Mouse (Mus musculus) spleen, adult 2 months (tissue): ENCODE results near the gene Ctnnd2. TPM values are rescaled to one million over a fixed set of nuclear protein-coding genes. Genes with fewer than 3 reads are reported as not detected.

Source experiments
- DNase-seq, 2 experiments: peaks; one replicate each; pipeline versions ENCODE4 v3.0.0 to v3.0.0-alpha.2; 2012 to 2021; ENCODE audit warnings: low spot score in 2 of 2, low read depth in 1 of 2
- H3K27ac ChIP-seq: fragments of 200-500 bp; 2 replicates; pipeline ENCODE4 v1.5.1; 2012; ENCODE audit warnings: low read length, inconsistent platforms; ENCODE audit not compliant: insufficient read depth
- H3K27me3 ChIP-seq: fragments of 200-500 bp; 2 replicates; pipeline ENCODE4 v1.6.1; 2012; ENCODE audit warnings: mild to moderate bottlenecking, moderate library complexity, low read length, inconsistent platforms; ENCODE audit not compliant: control insufficient read depth, insufficient read depth
- H3K36me3 ChIP-seq: fragments of 200-500 bp; 2 replicates; pipeline ENCODE4 v1.6.1; 2012; ENCODE audit warnings: mild to moderate bottlenecking, low read length, inconsistent platforms; ENCODE audit not compliant: control insufficient read depth, insufficient read depth
- H3K4me1 ChIP-seq: fragments of 200-500 bp; 2 replicates; pipeline ENCODE4 v1.6.1; 2011; ENCODE audit warnings: inconsistent platforms; ENCODE audit not compliant: control insufficient read depth, insufficient read depth, insufficient read length
- H3K4me3 ChIP-seq: fragments of 200-500 bp; 2 replicates; pipeline ENCODE4 v1.5.1; 2011; ENCODE audit warnings: mild to moderate bottlenecking, inconsistent platforms; ENCODE audit not compliant: insufficient read depth, insufficient read length; ENCODE audit errors: extremely low read depth
- CTCF ChIP-seq: fragments of 200-500 bp; IDR thresholded peaks from 2 replicates; pipeline ENCODE4 v1.5.1; 2011; ENCODE audit warnings: mild to moderate bottlenecking, inconsistent platforms; ENCODE audit not compliant: insufficient read depth, insufficient read length, insufficient replicate concordance; ENCODE audit errors: extremely low read depth
- POLR2A ChIP-seq: fragments of 200-500 bp; IDR thresholded peaks from 2 replicates; pipeline ENCODE4 v1.6.1; 2011; ENCODE audit warnings: low read depth, low read length, inconsistent platforms
- WGBS: fragments of 180-500 bp; shearing (Covaris S2); methylation state at CpG from one replicate; pipeline ENCODE4 v1.1.7; 2018; 5-methylcytosine and 5-hydroxymethylcytosine counted together
- polyA plus RNA-seq: library from polyadenylated mRNA; depleted of rRNA; stranded (reverse); fragments of >200 nt; gene quantifications from 2 replicates; pipeline ENCODE4 v1.2.3, GENCODE M21; 2012

Ctnnd2 gene
- polyA plus RNA-seq, 1 experiment: 1.2 TPM

- no peaks in the 10 kb centered on the region for H3K4me1 ChIP-seq
- no peak overlapping the region for H3K27ac ChIP-seq
- no peak overlapping the region for H3K4me3 ChIP-seq
- WGBS: 84% methylated on average over 15 of the region's 15 CpGs
- DNase-seq: no peak
- no peaks in the 10 kb centered on the region for H3K27me3 ChIP-seq
- no peaks in the 10 kb centered on the region for H3K36me3 ChIP-seq
- no peak for TF ChIP-seq POLR2A
- no peak for TF ChIP-seq CTCF
Measured at GRCm38 (mm10) chr15:30480676-30481075, 308.3 kb downstream of the Ctnnd2 start.

GRCm38 (mm10) chr15:30506476-30506875 lies 334.1 kb downstream of the Ctnnd2 start:
- H3K4me3 ChIP-seq: no peak overlapping the region
- DNase-seq: no peak
- 64% methylated on average over 5 of the region's 5 CpGs for WGBS
- no peaks in the 10 kb centered on the region for H3K4me1 ChIP-seq
- no peak overlapping the region for H3K27ac ChIP-seq
- H3K36me3 ChIP-seq: no peaks in the 10 kb centered on the region
- TF ChIP-seq CTCF: no peak
- TF ChIP-seq POLR2A: no peak
- no peaks in the 10 kb centered on the region for H3K27me3 ChIP-seq

DNA sequence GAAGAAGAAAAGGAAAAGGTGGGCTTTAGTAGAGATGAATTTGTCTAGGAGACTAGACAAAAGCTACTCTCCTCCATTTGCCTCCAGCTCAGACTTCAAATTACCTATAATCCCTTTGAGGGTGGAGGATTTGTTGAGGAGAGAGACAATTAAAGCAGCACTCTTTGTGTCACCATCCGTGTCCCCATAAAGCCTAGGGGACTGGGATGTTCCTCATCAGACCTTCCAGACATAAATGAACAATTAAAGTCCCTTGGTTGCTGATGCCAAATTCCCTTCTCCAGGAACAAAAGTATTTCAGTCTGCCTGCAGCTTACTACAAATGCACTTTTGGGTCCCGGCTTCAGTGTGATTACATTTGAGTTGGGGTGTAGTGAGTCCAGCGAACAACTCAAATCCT lies 340.1 kb downstream of the Ctnnd2 start:
- no peaks in the 10 kb centered on the region for H3K4me1 ChIP-seq
- no peak overlapping the region for H3K4me3 ChIP-seq
- 79% methylated on average over 3 of the region's 3 CpGs for WGBS
- H3K27ac ChIP-seq: no peak overlapping the region
- DNase-seq: no peak
- H3K27me3 ChIP-seq: no peaks in the 10 kb centered on the region
- TF ChIP-seq CTCF: no peak
- no peaks in the 10 kb centered on the region for H3K36me3 ChIP-seq

- Histone ChIP-seq H3K27ac (no peak overlapping the region), H3K36me3 (no peaks in the 10 kb centered on the region), H3K4me1 (no peaks in the 10 kb centered on the region), H3K27me3 (no peaks in the 10 kb centered on the region), H3K4me3 (no peak overlapping the region)
- no peak for DNase-seq
- TF ChIP-seq CTCF (no peak), POLR2A (no peak)
Measured at GRCm38 (mm10) chr15:30513122-30513521, 340.7 kb downstream of the Ctnnd2 start.

DNA sequence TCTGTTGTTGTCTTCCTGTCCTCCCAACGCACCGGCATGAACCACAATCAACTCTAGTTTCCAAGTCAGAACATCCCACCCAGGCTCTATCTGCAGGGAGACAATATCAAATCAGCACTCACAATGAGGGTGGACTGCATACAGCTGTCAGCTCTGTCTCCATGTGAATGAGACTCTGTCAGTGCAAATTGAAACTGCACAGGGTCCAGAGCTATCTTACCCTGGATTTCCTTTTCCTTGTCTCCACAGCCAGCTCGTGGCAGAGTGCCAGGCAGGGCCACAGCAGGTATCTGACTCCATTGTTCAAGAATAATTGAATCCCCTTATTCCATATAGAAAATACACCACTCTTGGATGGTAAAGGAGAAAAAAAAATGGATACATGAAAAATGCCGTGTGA lies 343.0 kb downstream of the Ctnnd2 start:
- H3K36me3 ChIP-seq: no peaks in the 10 kb centered on the region
- no peak overlapping the region for H3K4me3 ChIP-seq
- no peak overlapping the region for H3K27ac ChIP-seq
- no peak for TF ChIP-seq CTCF
- no peak for TF ChIP-seq POLR2A
- H3K4me1 ChIP-seq: no peaks in the 10 kb centered on the region
- H3K27me3 ChIP-seq: no peaks in the 10 kb centered on the region
- no peak for DNase-seq
- 79% methylated on average over 4 of the region's 4 CpGs for WGBS

DNA sequence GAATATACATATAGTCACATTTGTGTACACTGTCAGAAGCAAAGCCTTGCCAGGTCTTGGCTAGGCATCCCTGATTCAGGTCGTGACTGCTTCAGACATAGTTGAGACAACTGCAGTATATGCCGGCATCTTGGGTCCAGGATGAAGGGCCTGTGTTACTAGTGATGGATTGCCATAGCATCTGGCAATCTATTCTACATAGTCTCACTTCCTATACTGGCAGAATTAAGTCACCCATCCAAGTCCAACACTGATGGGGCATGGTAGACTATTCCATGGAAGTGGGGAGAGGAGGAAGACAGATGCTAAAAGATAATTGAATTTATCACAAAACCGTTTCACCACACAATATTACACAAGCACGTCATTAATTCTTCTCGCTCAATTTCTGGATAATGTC lies 369.1 kb downstream of the Ctnnd2 start:
- Histone ChIP-seq H3K36me3 (no peaks in the 10 kb centered on the region), H3K4me3 (no peak overlapping the region), H3K27ac (no peak overlapping the region), H3K4me1 (no peaks in the 10 kb centered on the region), H3K27me3 (no peaks in the 10 kb centered on the region)
- 89% methylated on average over 5 of the region's 5 CpGs for WGBS
- DNase-seq: no peak
- TF ChIP-seq POLR2A (no peak), CTCF (no peak)

- TF ChIP-seq CTCF: no peak
- TF ChIP-seq POLR2A: no peak
- Histone ChIP-seq H3K27ac (no peak overlapping the region), H3K36me3 (no peaks in the 10 kb centered on the region), H3K4me1 (no peaks in the 10 kb centered on the region), H3K4me3 (no peak overlapping the region), H3K27me3 (no peaks in the 10 kb centered on the region)
- 85% methylated on average over 4 of the region's 4 CpGs for WGBS
- DNase-seq: no peak
Measured at GRCm38 (mm10) chr15:30548263-30548662, 375.9 kb downstream of the Ctnnd2 start.

GRCm38 (mm10) chr15:30550956-30551355 lies 378.6 kb downstream of the Ctnnd2 start:
- no peak for DNase-seq
- Histone ChIP-seq H3K27ac (no peak overlapping the region), H3K4me1 (no peaks in the 10 kb centered on the region), H3K36me3 (no peaks in the 10 kb centered on the region), H3K27me3 (no peaks in the 10 kb centered on the region), H3K4me3 (no peak overlapping the region)
- no peak for TF ChIP-seq CTCF
- no peak for TF ChIP-seq POLR2A
- 92% methylated on average over 12 of the region's 12 CpGs for WGBS
